Mouse (Mus musculus): ENCODE measurements at regions not wholly inside any gene's neighbourhood (a gene's known extent, or its start where the extent isn't known, plus 50 kb on each side); places are given as distances from the start of the nearest gene placed in this dataset.

DNA sequence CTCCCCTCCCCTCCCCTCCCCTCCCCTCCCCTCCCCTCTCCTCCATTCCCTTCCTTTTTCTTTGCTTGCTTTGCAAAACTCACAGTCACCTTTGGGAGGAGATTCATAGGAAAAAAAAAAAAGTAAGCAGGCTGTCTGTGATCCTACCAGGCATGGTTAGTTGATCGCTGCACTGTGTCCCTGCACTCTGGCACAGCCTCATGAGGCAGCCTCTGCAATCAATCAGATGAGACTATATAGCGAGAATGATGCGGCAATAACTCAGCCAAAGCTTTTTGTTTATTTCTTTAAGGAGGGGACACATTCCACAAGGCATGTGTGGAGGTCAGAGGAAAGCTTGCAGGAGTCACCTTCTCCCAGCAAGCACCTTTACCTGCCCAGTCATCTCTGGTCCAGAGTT lies 80.7 kb upstream of the Gas1 start:
- Histone ChIP-seq H3K9ac (replicated peaks) (no peak overlapping the region), H3K36me3 (replicated peaks; ENCODE audit: insufficient read depth, low read length) (no peaks in the 10 kb centered on the region), H3K27me3 (ENCODE audit: insufficient read depth, low read length) (no peaks in the 10 kb centered on the region), H3K4me3 (ENCODE audit: low read depth, low read length) (no peak overlapping the region), H3K4me1 (ENCODE audit: insufficient read depth) (no peaks in the 10 kb centered on the region), H3K27ac (ENCODE audit: low read depth) (no peak overlapping the region), H3K9me3 (ENCODE audit: low read length) (no peaks in the 10 kb centered on the region), H3K4me2 (ENCODE audit: low read depth, low read length) (no peak overlapping the region)
- 81% methylated on average over 3 of the region's 3 CpGs for WGBS (ENCODE audit: insufficient replicate concordance)
- TF ChIP-seq EP300 (IDR thresholded peaks at IDR 0.05; ENCODE audit: low read depth) (no peak), CTCF (IDR thresholded peaks at IDR 0.05; ENCODE audit: low read depth) (no peak)
- no peak for DNase-seq
- ATAC-seq: no peak

DNA sequence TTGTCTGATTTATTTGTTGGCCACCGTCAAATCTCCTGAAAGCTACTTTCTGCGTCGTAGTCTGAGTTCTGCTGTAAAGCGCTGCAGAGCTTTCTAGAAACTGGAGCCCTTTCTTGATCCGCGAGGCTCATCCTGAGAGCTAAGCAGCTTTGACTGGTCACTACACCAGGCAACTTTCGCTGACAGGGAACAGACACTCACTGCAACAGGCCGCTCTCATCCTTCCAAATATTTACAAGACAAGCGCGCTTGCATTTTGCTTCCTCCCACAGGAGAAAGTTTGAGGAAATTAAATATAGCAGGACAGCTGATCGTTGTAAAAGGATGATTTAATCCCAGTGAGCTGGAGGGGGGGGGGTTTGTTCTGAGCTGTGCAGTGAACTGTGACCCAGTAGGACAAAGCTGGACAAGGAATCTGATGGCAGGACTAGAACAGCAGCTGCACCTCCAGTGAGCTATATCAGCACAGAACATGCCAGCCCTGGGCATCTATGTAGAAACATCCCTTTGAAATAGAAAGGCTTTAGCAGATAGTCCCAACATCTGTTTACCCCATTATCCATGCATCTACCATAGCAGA lies 85.4 kb upstream of the Gas1 start:
- Histone ChIP-seq H3K9me3 (ENCODE audit: low read length) (no peaks in the 10 kb centered on the region), H3K4me1 (ENCODE audit: insufficient read depth) (no peaks in the 10 kb centered on the region), H3K4me2 (ENCODE audit: low read depth, low read length) (no peak overlapping the region), H3K36me3 (replicated peaks; ENCODE audit: insufficient read depth, low read length) (no peaks in the 10 kb centered on the region), H3K4me3 (ENCODE audit: low read depth, low read length) (no peak overlapping the region), H3K9ac (replicated peaks) (no peak overlapping the region), H3K27ac (ENCODE audit: low read depth) (no peak overlapping the region), H3K27me3 (ENCODE audit: insufficient read depth, low read length) (no peaks in the 10 kb centered on the region)
- DNase-seq: no peak
- no peak for ATAC-seq
- TF ChIP-seq EP300 (IDR thresholded peaks at IDR 0.05; ENCODE audit: low read depth): no peak
- no peak for TF ChIP-seq CTCF (IDR thresholded peaks at IDR 0.05; ENCODE audit: low read depth)
- 74% methylated on average over 11 of the region's 11 CpGs for WGBS (ENCODE audit: insufficient replicate concordance)

DNA sequence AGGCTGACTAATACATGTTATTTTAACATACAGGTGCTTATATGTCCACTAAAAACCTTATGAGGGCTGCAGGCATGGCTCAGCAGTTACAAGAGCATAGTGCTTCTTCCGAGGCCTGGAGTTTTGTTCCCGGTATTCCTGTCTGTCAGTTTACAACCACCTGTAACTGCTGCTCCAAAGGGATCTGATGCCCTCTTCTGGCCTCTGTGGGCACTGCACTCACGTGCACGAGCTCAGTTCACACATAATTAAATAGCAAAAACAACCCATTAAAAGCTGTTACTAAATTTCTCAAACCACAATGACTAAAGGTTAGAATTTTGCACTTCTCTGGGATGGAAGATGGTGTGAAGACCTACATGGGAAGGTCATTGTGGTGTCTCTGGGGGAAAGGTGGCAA lies 87.3 kb upstream of the Gas1 start:
- 74% methylated on average over 4 of the region's 4 CpGs for WGBS (ENCODE audit: insufficient replicate concordance)
- DNase-seq (no peak), ATAC-seq (no peak)
- Histone ChIP-seq H3K4me1 (ENCODE audit: insufficient read depth) (no peaks in the 10 kb centered on the region), H3K27ac (ENCODE audit: low read depth) (no peak overlapping the region), H3K4me3 (ENCODE audit: low read depth, low read length) (no peak overlapping the region), H3K36me3 (replicated peaks; ENCODE audit: insufficient read depth, low read length) (no peaks in the 10 kb centered on the region), H3K4me2 (ENCODE audit: low read depth, low read length) (no peak overlapping the region), H3K9me3 (ENCODE audit: low read length) (no peaks in the 10 kb centered on the region), H3K27me3 (ENCODE audit: insufficient read depth, low read length) (no peaks in the 10 kb centered on the region), H3K9ac (replicated peaks) (no peak overlapping the region)
- TF ChIP-seq EP300 (IDR thresholded peaks at IDR 0.05; ENCODE audit: low read depth) (no peak), CTCF (IDR thresholded peaks at IDR 0.05; ENCODE audit: low read depth) (peak; percentile 38)

- H3K27ac ChIP-seq (ENCODE audit: low read depth): no peak overlapping the region
- DNase-seq: no peak
These were observed 90.4 kb upstream of the Gas1 start for GRCm38 (mm10) chr13:60267557-60267956.

GRCm38 (mm10) chr13:60268256-60268655 lies 91.1 kb upstream of the Gas1 start:
- no peak for DNase-seq
- 79% methylated on average over 11 of the region's 11 CpGs for WGBS (ENCODE audit: insufficient replicate concordance)
- H3K4me1 ChIP-seq (ENCODE audit: insufficient read depth): no peaks in the 10 kb centered on the region
- ATAC-seq: no peak
- H3K27ac ChIP-seq (ENCODE audit: low read depth): no peak overlapping the region
- no peaks in the 10 kb centered on the region for H3K27me3 ChIP-seq (ENCODE audit: insufficient read depth, low read length)
- H3K4me3 ChIP-seq (ENCODE audit: low read depth, low read length): no peak overlapping the region
- no peak overlapping the region for H3K4me2 ChIP-seq (ENCODE audit: low read depth, low read length)
- H3K36me3 ChIP-seq (replicated peaks; ENCODE audit: insufficient read depth, low read length): no peaks in the 10 kb centered on the region
- TF ChIP-seq CTCF (IDR thresholded peaks at IDR 0.05; ENCODE audit: low read depth) (no peak), EP300 (IDR thresholded peaks at IDR 0.05; ENCODE audit: low read depth) (no peak)
- no peak overlapping the region for H3K9ac ChIP-seq (replicated peaks)
- no peaks in the 10 kb centered on the region for H3K9me3 ChIP-seq (ENCODE audit: low read length)

More at GRCm38 (mm10) chr13:60267557-60267956, 90.4 kb upstream of the Gas1 start:
- 21% methylated on average over 12 of the region's 12 CpGs for WGBS (ENCODE audit: insufficient replicate concordance)
- no peak for ATAC-seq
- Histone ChIP-seq H3K9me3 (ENCODE audit: low read length) (no peaks in the 10 kb centered on the region), H3K4me1 (ENCODE audit: insufficient read depth) (no peaks in the 10 kb centered on the region), H3K36me3 (replicated peaks; ENCODE audit: insufficient read depth, low read length) (no peaks in the 10 kb centered on the region), H3K27me3 (ENCODE audit: insufficient read depth, low read length) (no peaks in the 10 kb centered on the region), H3K9ac (replicated peaks) (no peak overlapping the region), H3K4me3 (ENCODE audit: low read depth, low read length) (no peak overlapping the region), H3K4me2 (ENCODE audit: low read depth, low read length) (no peak overlapping the region)
- TF ChIP-seq CTCF (IDR thresholded peaks at IDR 0.05; ENCODE audit: low read depth): no peak
- TF ChIP-seq EP300 (IDR thresholded peaks at IDR 0.05; ENCODE audit: low read depth): no peak

DNA sequence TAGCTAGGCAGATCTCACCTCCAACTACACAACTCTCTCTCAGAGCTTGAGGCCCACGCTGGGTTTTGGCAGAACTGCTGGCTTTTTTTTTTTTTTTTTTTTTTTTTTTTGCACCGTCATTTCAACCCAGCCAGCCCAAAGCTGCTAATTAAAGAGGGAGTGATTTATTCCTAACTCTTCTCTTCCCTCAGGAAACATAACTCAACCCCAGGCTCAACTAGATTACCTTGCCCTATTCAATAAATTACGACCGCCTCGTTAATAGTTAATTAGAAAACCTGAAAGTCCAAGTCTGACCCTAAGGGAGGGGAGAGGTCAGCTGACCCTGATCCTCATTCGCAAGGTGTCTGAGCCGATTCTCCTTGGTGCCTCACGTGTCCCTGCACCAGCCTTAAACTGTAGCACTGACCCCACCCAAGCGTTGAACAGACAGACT lies 92.3 kb upstream of the Gas1 start:
- WGBS (ENCODE audit: insufficient replicate concordance): 68% methylated on average over 9 of the region's 9 CpGs
- Histone ChIP-seq H3K27me3 (ENCODE audit: insufficient read depth, low read length) (no peaks in the 10 kb centered on the region), H3K9ac (replicated peaks) (no peak overlapping the region), H3K27ac (ENCODE audit: low read depth) (no peak overlapping the region), H3K36me3 (replicated peaks; ENCODE audit: insufficient read depth, low read length) (no peaks in the 10 kb centered on the region), H3K9me3 (ENCODE audit: low read length) (no peaks in the 10 kb centered on the region), H3K4me3 (ENCODE audit: low read depth, low read length) (no peak overlapping the region), H3K4me2 (ENCODE audit: low read depth, low read length) (no peak overlapping the region), H3K4me1 (ENCODE audit: insufficient read depth) (no peaks in the 10 kb centered on the region)
- no peak for DNase-seq
- ATAC-seq: no peak
- no peak for TF ChIP-seq CTCF (IDR thresholded peaks at IDR 0.05; ENCODE audit: low read depth)
- TF ChIP-seq EP300 (IDR thresholded peaks at IDR 0.05; ENCODE audit: low read depth): no peak

- no peak overlapping the region for H3K9ac ChIP-seq (replicated peaks)
- ATAC-seq (no peak), DNase-seq (no peak)
- H3K36me3 ChIP-seq (replicated peaks; ENCODE audit: insufficient read depth, low read length): no peaks in the 10 kb centered on the region
- 71% methylated on average over 5 of the region's 5 CpGs for WGBS (ENCODE audit: insufficient replicate concordance)
- H3K4me1 ChIP-seq (ENCODE audit: insufficient read depth): no peaks in the 10 kb centered on the region
- no peaks in the 10 kb centered on the region for H3K27me3 ChIP-seq (ENCODE audit: insufficient read depth, low read length)
- H3K4me3 ChIP-seq (ENCODE audit: low read depth, low read length): no peak overlapping the region
- H3K9me3 ChIP-seq (ENCODE audit: low read length): no peaks in the 10 kb centered on the region
- TF ChIP-seq EP300 (IDR thresholded peaks at IDR 0.05; ENCODE audit: low read depth) (no peak), CTCF (IDR thresholded peaks at IDR 0.05; ENCODE audit: low read depth) (no peak)
- H3K27ac ChIP-seq (ENCODE audit: low read depth): no peak overlapping the region
- no peak overlapping the region for H3K4me2 ChIP-seq (ENCODE audit: low read depth, low read length)
These were observed 93.4 kb upstream of the Gas1 start for GRCm38 (mm10) chr13:60270526-60270925.

Data from liver, postnatal 0 days (tissue).